Mouse (Mus musculus): Measurements from ENCODE around the gene Baz1a.

Gene Baz1a

GRCm38 (mm10) chr12:54859531-54859930, 154.6 kb downstream of the Baz1a start:
- DNase-seq (ENCODE audit: low spot score): no peak

- DNase-seq (ENCODE audit: low spot score): no peak
These were observed 163.6 kb downstream of the Baz1a start for GRCm38 (mm10) chr12:54850551-54850950.

- no peak for DNase-seq (ENCODE audit: low spot score)
These were observed 169.7 kb downstream of the Baz1a start for GRCm38 (mm10) chr12:54844415-54844814.

Data from embryo, embryonic 10 days (tissue).